Mouse (Mus musculus): Measurements from ENCODE around the gene Man2a1. TPM values are rescaled to one million over a fixed set of nuclear protein-coding genes. Genes with fewer than 3 reads are reported as not detected.
A peak's percentile ranks its signal among the peaks of the same experiment; 100 is the strongest.

Man2a1 gene
- total RNA-seq, 4 experiments from 2014 or later, result 112 to 154 (median 134) TPM

DNA sequence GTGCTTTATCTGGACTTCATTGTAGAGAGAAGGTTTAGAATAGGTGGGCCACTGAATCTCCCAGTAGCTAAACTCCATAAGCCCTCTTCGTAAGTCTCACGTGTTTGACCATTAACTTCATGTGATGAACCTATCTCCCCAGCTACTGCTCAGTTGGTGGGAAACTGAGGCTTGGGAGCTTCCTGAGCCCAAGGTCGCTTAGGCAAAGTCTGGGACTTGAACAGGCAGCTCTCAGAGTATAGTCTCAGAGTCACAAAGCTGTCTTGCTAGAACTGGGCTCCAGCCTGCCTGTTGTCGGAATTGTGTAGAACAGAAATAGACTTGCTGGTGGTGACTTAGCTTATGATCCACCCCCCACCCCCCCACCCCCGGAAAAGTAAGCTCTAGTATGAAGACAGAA, 3.0 kb downstream of the Man2a1 start:
- DNase-seq, result no peak

DNA sequence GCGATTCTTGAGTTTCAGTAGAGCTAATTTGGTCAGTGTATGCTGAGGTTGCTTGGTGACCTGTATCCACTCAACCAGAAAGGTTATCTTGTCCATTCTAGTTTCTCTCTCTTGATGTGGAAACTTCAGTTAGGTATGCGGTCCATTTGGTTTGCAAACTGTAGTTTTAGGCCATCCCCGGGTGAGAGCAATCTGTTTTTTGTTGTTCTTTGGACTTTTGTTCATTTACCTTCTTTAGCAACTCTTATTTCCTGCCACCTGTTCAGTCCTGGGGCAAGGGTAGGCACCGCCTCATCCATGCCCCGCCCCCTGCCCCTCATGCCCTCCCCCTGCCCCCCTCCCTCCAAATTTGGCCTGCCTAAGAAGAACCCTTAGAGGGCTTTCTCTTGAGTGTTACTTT, 3.6 kb downstream of the Man2a1 start:
- no peak for DNase-seq

- DNase-seq, result no peak
These were observed 7.7 kb downstream of the Man2a1 start for GRCm38 (mm10) chr17:64608228-64608627.

- DNase-seq, result no peak
These were observed 8.5 kb downstream of the Man2a1 start for GRCm38 (mm10) chr17:64608923-64609598.

DNA sequence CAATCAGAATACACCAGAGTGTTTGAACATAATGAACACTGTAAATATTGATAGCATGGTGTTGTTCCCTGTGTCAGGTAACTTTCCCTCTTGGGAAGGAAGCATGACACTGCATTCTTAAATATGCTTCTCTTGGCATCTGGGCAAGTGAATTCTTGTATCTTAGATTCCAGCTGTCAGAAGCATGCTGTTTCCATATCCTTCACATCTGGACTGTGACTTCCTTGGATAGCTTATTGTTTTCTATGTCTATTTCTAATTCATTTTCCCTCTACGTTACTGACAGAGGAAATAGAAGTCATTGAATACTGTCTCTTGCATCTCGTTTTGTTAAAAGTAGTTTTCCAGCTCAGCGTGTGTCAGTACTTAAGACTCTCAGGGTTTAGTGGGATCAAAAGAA, 9.2 kb downstream of the Man2a1 start:
- no peak for DNase-seq

- DNase-seq, result no peak
These were observed 10.9 kb downstream of the Man2a1 start for GRCm38 (mm10) chr17:64611426-64611825.

GRCm38 (mm10) chr17:64612135-64612885, 11.8 kb downstream of the Man2a1 start:
- DNase-seq, result peak; percentile 83

DNA sequence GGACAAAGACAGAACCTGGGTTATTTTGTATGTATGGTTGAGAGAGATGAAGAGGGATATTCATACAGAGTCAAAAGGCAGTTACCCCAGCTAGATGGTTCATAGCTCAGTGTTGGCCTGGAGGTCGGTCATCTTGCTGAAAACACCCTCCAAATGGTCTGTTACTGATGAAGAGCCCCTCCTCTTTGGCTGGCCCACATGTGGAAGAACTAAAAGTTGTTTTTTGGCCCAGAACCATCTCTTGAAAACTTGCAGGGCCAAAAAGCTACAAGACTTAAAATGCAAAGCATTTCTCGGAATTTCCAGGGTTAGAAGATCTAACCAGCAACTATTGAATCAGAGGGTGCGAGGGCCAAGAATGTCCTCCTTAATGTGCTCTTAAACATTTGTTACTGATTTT, 12.4 kb downstream of the Man2a1 start:
- no peak for DNase-seq

GRCm38 (mm10) chr17:64613351-64613750, 12.8 kb downstream of the Man2a1 start:
- no peak for DNase-seq

DNA sequence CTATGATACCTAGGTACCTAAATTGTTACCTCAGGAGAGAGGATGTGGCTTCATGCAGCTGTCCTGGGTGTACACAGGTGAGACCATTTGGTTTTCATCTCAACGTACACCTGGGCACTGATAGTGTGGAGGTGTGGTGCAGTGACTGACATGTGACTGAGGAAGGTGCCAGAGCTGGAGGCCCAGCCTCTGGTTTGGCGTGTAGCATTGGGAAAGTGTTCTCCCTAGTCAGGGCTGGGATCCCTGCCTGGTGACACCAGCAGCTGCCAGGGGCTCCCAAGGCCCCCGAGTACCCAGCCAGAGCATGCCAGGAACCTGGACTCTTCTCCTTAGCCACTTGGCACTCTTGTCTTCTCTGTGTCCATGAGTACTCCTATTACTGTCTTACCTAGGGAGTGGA, 14.3 kb downstream of the Man2a1 start:
- DNase-seq, result no peak

- no peak for DNase-seq
These were observed 14.9 kb downstream of the Man2a1 start for GRCm38 (mm10) chr17:64615420-64615819.

- no peak for DNase-seq
These were observed 15.7 kb downstream of the Man2a1 start for GRCm38 (mm10) chr17:64616259-64616658.

DNA sequence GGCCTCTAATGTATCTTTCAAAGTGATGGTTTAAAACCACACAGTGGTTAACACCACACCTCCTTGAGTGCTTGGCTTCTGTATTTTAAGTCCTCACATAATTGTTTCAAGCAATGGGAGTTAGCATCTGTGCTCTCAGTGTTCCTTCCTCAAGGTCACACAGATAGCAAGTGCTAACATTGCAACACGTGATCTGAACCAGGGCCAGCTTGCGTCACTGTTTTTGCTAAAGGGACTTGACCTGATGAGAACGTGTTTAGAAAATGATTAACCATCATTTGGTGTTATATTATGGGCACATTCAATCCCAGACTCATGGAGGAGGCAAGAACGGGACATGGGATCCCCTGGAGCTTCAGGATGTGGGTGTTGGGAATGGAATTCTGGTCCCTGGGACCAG, 17.3 kb downstream of the Man2a1 start:
- DNase-seq, result peak; percentile 82

- no peak for DNase-seq
These were observed 18.5 kb downstream of the Man2a1 start for GRCm38 (mm10) chr17:64618996-64619395.

GRCm38 (mm10) chr17:64620135-64620534, 19.6 kb downstream of the Man2a1 start:
- DNase-seq, result no peak

- DNase-seq, result no peak
These were observed 20.1 kb downstream of the Man2a1 start for GRCm38 (mm10) chr17:64620627-64621026.

DNA sequence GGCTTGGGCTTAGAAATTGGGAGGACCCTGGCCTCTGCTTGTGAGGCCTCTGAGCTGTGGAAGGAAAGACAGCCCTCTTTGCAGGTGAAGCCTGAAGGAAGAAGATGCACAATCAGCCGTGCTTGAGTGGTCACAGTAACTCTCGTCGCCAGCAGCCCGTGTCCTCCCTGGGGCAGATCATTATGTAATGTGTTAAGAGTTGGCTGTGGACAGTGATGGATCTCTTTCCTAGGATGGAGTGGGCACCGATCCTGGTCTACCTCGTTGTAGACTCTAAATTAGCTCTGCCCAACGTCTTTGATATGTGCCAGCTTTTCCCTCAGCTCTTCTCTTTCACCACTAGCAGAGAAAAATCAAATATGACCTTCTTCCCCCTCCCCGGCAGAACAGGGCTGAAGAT, 20.7 kb downstream of the Man2a1 start:
- no peak for DNase-seq

DNA sequence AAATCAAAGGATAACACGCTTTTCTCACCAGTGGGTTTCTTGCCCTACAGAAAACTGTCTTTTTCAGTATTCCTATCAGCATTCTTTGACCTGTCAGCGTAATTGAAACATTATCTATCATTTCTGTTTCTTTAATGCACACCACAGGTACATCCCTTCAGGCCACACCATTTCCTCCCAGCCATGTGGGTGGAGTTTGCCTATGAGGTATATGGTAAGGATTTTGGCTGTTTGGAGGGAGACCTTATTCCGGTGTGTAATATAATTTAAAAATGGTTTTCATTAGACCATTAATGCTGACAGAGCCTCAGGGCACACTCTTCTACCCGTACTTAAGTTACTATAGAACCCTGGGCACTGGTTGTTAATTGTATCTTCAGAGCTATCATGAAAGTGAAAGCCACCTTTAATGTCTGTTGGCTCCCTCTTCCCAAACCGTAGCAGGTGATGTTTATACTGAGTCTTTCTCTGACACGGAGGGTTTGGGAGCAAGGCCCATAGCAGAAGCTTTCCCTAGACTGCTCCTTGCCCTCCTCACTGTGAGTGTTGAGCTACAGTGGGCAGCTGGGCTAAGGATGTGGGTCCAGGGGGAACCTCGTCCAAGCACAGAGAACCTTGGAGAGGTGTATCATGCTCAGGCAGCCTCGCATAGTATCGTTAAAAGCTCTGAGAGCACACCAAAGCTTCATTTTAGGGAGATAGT, 21.3 kb downstream of the Man2a1 start:
- no peak for DNase-seq

GRCm38 (mm10) chr17:64622352-64622886, 21.9 kb downstream of the Man2a1 start:
- no peak for DNase-seq

- DNase-seq, result no peak
These were observed 23.9 kb downstream of the Man2a1 start for GRCm38 (mm10) chr17:64624439-64624838.

- no peak for DNase-seq
These were observed 28.3 kb downstream of the Man2a1 start for GRCm38 (mm10) chr17:64628796-64629195.

DNA sequence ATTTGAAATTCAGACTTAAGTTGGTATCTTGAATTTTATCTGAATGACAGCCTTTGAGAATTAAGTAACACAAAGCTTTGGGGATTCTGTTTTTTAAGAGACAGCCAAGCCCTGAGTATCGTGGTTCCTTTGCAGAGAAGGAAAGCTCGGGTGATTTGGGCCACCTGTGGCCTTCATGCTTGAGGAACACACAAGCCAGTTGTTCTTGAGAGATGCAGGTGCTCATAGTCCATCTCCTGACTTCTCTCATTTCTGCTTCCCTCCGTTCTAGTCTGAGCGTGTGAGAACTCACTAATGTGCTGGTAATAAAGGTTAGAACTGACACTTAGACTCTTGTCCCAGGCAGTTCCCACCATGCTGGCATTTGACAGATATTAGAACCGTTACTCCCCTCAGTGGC, 28.9 kb downstream of the Man2a1 start:
- DNase-seq, result no peak

- no peak for DNase-seq
These were observed 30.0 kb downstream of the Man2a1 start for GRCm38 (mm10) chr17:64630506-64630905.

Measured in adrenal gland, adult 8-10 months (tissue).